Mouse (Mus musculus): ENCODE data around the gene Snx12. TPM values are rescaled to one million over a fixed set of nuclear protein-coding genes. Genes with fewer than 3 reads are reported as not detected.
A peak's percentile ranks its signal among the peaks of the same experiment; 100 is the strongest.
"Not testable (repeated sequence)": the region's sequence is repeated elsewhere in the genome, so short reads cannot be mapped to it uniquely, and the experiment has no call there.

Gene Snx12
- polyA plus RNA-seq, 1 experiment from 2014 or later, result 34.4 TPM

- Histone ChIP-seq H3K4me2 (ENCODE audit: low read length) (peak overlapping the region; percentile 65), H3K27me3 (ENCODE audit: control insufficient read depth, insufficient read depth, low read length) (peaks cover 12% of the 10 kb centered on the region; the same call in 1 of the 2 replicates), H3K9ac (ENCODE audit: low read length) (0 out of 2 replicates have a peak overlapping the region, but pooled peaks have one; percentile 22), H3K4me3 (ENCODE audit: control insufficient read depth in 1 of 2, insufficient read depth in 1 of 2, low read depth in 1 of 2, low read length in 2 of 2) (peak overlapping the region; percentile 26 to 31)
- ATAC-seq (ENCODE audit: insufficient number of reproducible peaks, insufficient read depth, low FRiP score, low read depth); H3K9me3 ChIP-seq (ENCODE audit: control insufficient read depth, low read length); H3K27ac ChIP-seq (replicated peaks in 1 of 2; ENCODE audit: control insufficient read depth in 1 of 2, insufficient read depth in 1 of 2, low read depth in 2 of 2, low read length in 2 of 2); H3K36me3 ChIP-seq (ENCODE audit: control insufficient read depth, insufficient read depth, low read length); H3K4me1 ChIP-seq (ENCODE audit: control insufficient read depth in 2 of 2, insufficient read depth in 2 of 2, low read length in 2 of 2): not testable (repeated sequence)
- 9% methylated on average over 6 of the region's 9 CpGs for WGBS
Observed at GRCm38 (mm10) chrX:101085211-101085610, 137.2 kb downstream of the Snx12 start.

GRCm38 (mm10) chrX:101084192-101084591, 138.2 kb downstream of the Snx12 start:
- Histone ChIP-seq H3K4me1 (ENCODE audit: control insufficient read depth in 2 of 2, insufficient read depth in 2 of 2, low read length in 2 of 2) (no peaks in the 10 kb centered on the region), H3K27me3 (ENCODE audit: control insufficient read depth, insufficient read depth, low read length) (peaks cover 12% of the 10 kb centered on the region; the same call in 1 of the 2 replicates), H3K9ac (ENCODE audit: low read length) (no peak overlapping the region), H3K36me3 (ENCODE audit: control insufficient read depth, insufficient read depth, low read length) (no peaks in the 10 kb centered on the region), H3K4me3 (ENCODE audit: control insufficient read depth in 1 of 2, insufficient read depth in 1 of 2, low read depth in 1 of 2, low read length in 2 of 2) (no peak overlapping the region), H3K27ac (replicated peaks in 1 of 2; ENCODE audit: control insufficient read depth in 1 of 2, insufficient read depth in 1 of 2, low read depth in 2 of 2, low read length in 2 of 2) (no peak overlapping the region), H3K9me3 (ENCODE audit: control insufficient read depth, low read length) (no peaks in the 10 kb centered on the region), H3K4me2 (ENCODE audit: low read length) (no peak overlapping the region)
- no peak for ATAC-seq (ENCODE audit: insufficient number of reproducible peaks, insufficient read depth, low FRiP score, low read depth)
- 53% methylated on average over 2 of the region's 2 CpGs for WGBS

GRCm38 (mm10) chrX:101065245-101065644, 157.1 kb downstream of the Snx12 start:
- Histone ChIP-seq H3K9me3 (ENCODE audit: control insufficient read depth, low read length) (no peaks in the 10 kb centered on the region), H3K27ac (replicated peaks in 1 of 2; ENCODE audit: control insufficient read depth in 1 of 2, insufficient read depth in 1 of 2, low read depth in 2 of 2, low read length in 2 of 2) (no peak overlapping the region), H3K27me3 (ENCODE audit: control insufficient read depth, insufficient read depth, low read length) (no peaks in the 10 kb centered on the region), H3K4me2 (ENCODE audit: low read length) (no peak overlapping the region), H3K4me3 (ENCODE audit: control insufficient read depth in 1 of 2, insufficient read depth in 1 of 2, low read depth in 1 of 2, low read length in 2 of 2) (no peak overlapping the region), H3K4me1 (ENCODE audit: control insufficient read depth in 2 of 2, insufficient read depth in 2 of 2, low read length in 2 of 2) (no peaks in the 10 kb centered on the region), H3K9ac (ENCODE audit: low read length) (no peak overlapping the region), H3K36me3 (ENCODE audit: control insufficient read depth, insufficient read depth, low read length) (no peaks in the 10 kb centered on the region)
- 52% methylated on average over 1 of the region's 1 CpGs for WGBS
- no peak for ATAC-seq (ENCODE audit: insufficient number of reproducible peaks, insufficient read depth, low FRiP score, low read depth)

DNA sequence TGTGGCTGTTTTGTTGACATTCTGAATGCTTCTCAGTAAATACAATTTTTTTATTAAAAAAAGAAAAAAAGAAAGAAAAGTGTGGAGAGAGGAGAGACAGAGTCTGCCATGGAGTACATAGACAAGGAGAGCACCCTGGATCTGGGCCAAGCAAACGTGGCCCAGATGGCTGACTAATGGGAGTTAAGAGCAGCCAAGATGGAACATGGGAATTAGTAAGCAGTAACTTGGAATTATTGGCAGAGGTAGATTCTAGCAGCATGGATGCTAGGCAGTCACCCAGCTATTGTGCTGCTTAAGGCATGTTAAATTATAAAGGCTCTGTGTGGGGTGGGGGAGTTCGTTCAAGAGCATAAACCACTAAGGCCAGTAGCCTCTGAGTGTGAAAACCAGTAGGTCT, 158.9 kb downstream of the Snx12 start:
- Histone ChIP-seq H3K9me3 (ENCODE audit: control insufficient read depth, low read length) (no peaks in the 10 kb centered on the region; the same call in 1 of the 2 replicates), H3K4me1 (ENCODE audit: control insufficient read depth in 2 of 2, insufficient read depth in 2 of 2, low read length in 2 of 2) (no peaks in the 10 kb centered on the region), H3K4me3 (ENCODE audit: control insufficient read depth in 1 of 2, insufficient read depth in 1 of 2, low read depth in 1 of 2, low read length in 2 of 2) (no peak overlapping the region), H3K27me3 (ENCODE audit: control insufficient read depth, insufficient read depth, low read length) (no peaks in the 10 kb centered on the region), H3K36me3 (ENCODE audit: control insufficient read depth, insufficient read depth, low read length) (no peaks in the 10 kb centered on the region), H3K4me2 (ENCODE audit: low read length) (no peak overlapping the region), H3K27ac (replicated peaks in 1 of 2; ENCODE audit: control insufficient read depth in 1 of 2, insufficient read depth in 1 of 2, low read depth in 2 of 2, low read length in 2 of 2) (no peak overlapping the region), H3K9ac (ENCODE audit: low read length) (no peak overlapping the region)
- 60% methylated on average over 2 of the region's 2 CpGs for WGBS
- ATAC-seq (ENCODE audit: insufficient number of reproducible peaks, insufficient read depth, low FRiP score, low read depth), result no peak

DNA sequence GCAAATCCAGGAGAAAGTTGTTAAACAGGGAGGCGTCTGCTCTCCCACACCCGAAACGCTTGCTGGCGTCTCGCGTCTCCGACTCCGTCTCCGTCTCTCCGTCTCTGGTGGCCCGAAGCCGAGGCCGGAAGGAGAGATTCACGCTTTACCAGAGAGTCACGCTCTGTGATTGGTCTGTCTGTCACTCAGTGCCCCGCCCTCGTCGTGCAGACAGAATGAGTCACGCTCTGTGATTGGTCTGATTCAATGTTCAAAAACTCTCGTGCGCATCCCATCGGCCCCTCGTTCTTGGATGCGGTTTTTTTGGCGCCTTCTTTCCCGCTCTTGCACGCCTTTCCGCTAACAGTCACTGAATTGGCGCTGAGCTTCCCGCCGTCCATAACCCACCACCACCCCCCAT, 162.8 kb downstream of the Snx12 start, which contains the start of gene Tex11:
Tex11 (minus strand) TSS at position 127 of the 400 bp plus-strand sequence.
- Histone ChIP-seq H3K4me1 (ENCODE audit: control insufficient read depth in 2 of 2, insufficient read depth in 2 of 2, low read length in 2 of 2) (no peaks in the 10 kb centered on the region), H3K4me3 (ENCODE audit: control insufficient read depth in 1 of 2, insufficient read depth in 1 of 2, low read depth in 1 of 2, low read length in 2 of 2) (no peak within 1 kb of the TSS), H3K27me3 (ENCODE audit: control insufficient read depth, insufficient read depth, low read length) (no peaks in the 10 kb centered on the region), H3K27ac (replicated peaks in 1 of 2; ENCODE audit: control insufficient read depth in 1 of 2, insufficient read depth in 1 of 2, low read depth in 2 of 2, low read length in 2 of 2) (no peak within 1 kb of the TSS), H3K36me3 (ENCODE audit: control insufficient read depth, insufficient read depth, low read length) (no peaks in the 10 kb centered on the region), H3K4me2 (ENCODE audit: low read length) (no peak within 1 kb of the TSS), H3K9ac (ENCODE audit: low read length) (no peak within 1 kb of the TSS), H3K9me3 (ENCODE audit: control insufficient read depth, low read length) (no peaks in the 10 kb centered on the region; the same call in 1 of the 2 replicates)
- no peak for ATAC-seq (ENCODE audit: insufficient number of reproducible peaks, insufficient read depth, low FRiP score, low read depth)
- WGBS, result 80% methylated on average over 31 of the region's 31 CpGs

Other genes starting within 250 kb of the Snx12 start
- gene Tex11, start 162.9 kb downstream of the Snx12 start, polyA plus RNA-seq (2014; fragmentation: Nextera tagmentation; extraction: Ambion mirVana), result 0.15 and 0.63 TPM in 2 replicates
- gene Slc7a3, start 136.5 kb downstream of the Snx12 start, polyA plus RNA-seq (2014; fragmentation: Nextera tagmentation; extraction: Ambion mirVana), result 0.67 and 1.0 TPM in 2 replicates
- gene Foxo4, start 32.0 kb upstream of the Snx12 start, polyA plus RNA-seq (2014; fragmentation: Nextera tagmentation; extraction: Ambion mirVana), result 1.4 and 2.3 TPM in 2 replicates
- gene Gm614, start 41.4 kb upstream of the Snx12 start, polyA plus RNA-seq (2014; fragmentation: Nextera tagmentation; extraction: Ambion mirVana), result not detected in 2 replicates
- 16.7 and 18.0 TPM in 2 replicates for gene Il2rg, start 45.7 kb upstream of the Snx12 start, polyA plus RNA-seq (2014; fragmentation: Nextera tagmentation; extraction: Ambion mirVana)
- not detected in 2 replicates for gene Gm20489, start 46.5 kb upstream of the Snx12 start, polyA plus RNA-seq (2014; fragmentation: Nextera tagmentation; extraction: Ambion mirVana)
- 25.9 and 29.2 TPM in 2 replicates for gene Med12, start 51.5 kb upstream of the Snx12 start, polyA plus RNA-seq (2014; fragmentation: Nextera tagmentation; extraction: Ambion mirVana)
- 2.5 and 2.9 TPM in 2 replicates for gene Nlgn3, start 76.6 kb upstream of the Snx12 start, polyA plus RNA-seq (2014; fragmentation: Nextera tagmentation; extraction: Ambion mirVana)
- gene Gjb1, start 153.8 kb upstream of the Snx12 start, polyA plus RNA-seq (2014; fragmentation: Nextera tagmentation; extraction: Ambion mirVana), result not detected in 2 replicates
- 22.8 and 26.4 TPM in 2 replicates for gene Zmym3, start 198.3 kb upstream of the Snx12 start, polyA plus RNA-seq (2014; fragmentation: Nextera tagmentation; extraction: Ambion mirVana)
- 223 and 243 TPM in 2 replicates for gene Nono, start 206.8 kb upstream of the Snx12 start, polyA plus RNA-seq (2014; fragmentation: Nextera tagmentation; extraction: Ambion mirVana)
- 84.4 and 93.9 TPM in 2 replicates for gene Itgb1bp2, start 226.5 kb upstream of the Snx12 start, polyA plus RNA-seq (2014; fragmentation: Nextera tagmentation; extraction: Ambion mirVana)